Mouse (Mus musculus) hindbrain, postnatal 0 days (tissue): ENCODE measurements around the gene Cdc42. TPM values are rescaled to one million over a fixed set of nuclear protein-coding genes. Genes with fewer than 3 reads are reported as not detected.

Source experiments
- ATAC-seq: fragments of 200-750 bp; cut with Nextera tagmentation; 2 replicates; pipeline ENCODE4 v1.8.0; 2017; ENCODE audit warnings: mild to moderate bottlenecking, moderate TSS enrichment, moderate library complexity
- DNase-seq: peaks from one replicate; pipeline ENCODE4 v3.0.0-alpha.2; 2015; ENCODE audit warnings: low spot score
- H3K27ac ChIP-seq: fragments of 300-500 bp; sonication (generic); 2 replicates; pipeline ENCODE4 v1.5.1; 2014; ENCODE audit warnings: mild to moderate bottlenecking
- H3K27me3 ChIP-seq: fragments of 300-500 bp; sonication (generic); 2 replicates; pipeline ENCODE4 v1.6.1; 2014; ENCODE audit warnings: low read length, mixed read lengths; ENCODE audit not compliant: insufficient read depth
- H3K36me3 ChIP-seq: fragments of 300-500 bp; sonication (generic); 2 replicates; pipeline ENCODE4 v1.6.1; 2014; ENCODE audit warnings: low read length, mixed read lengths; ENCODE audit not compliant: insufficient read depth
- H3K4me1 ChIP-seq: fragments of 300-500 bp; sonication (generic); 2 replicates; pipeline ENCODE4 v1.6.1; 2014; ENCODE audit warnings: antibody characterized with exemption, low read length, mixed read lengths; ENCODE audit not compliant: insufficient read depth
- H3K4me2 ChIP-seq: fragments of 300-500 bp; sonication (generic); 2 replicates; pipeline ENCODE4 v1.6.1; 2014; ENCODE audit warnings: low read depth, mild to moderate bottlenecking, low read length, moderate library complexity, mixed read lengths
- H3K4me3 ChIP-seq: fragments of 300-500 bp; sonication (generic); 2 replicates; pipeline ENCODE4 v1.5.1; 2014; ENCODE audit warnings: low read length
- H3K9ac ChIP-seq: fragments of 300-500 bp; sonication (generic); replicated peaks from 2 replicates; pipeline ENCODE4 v1.6.1; 2014; ENCODE audit warnings: mild to moderate bottlenecking, low read length, moderate library complexity, mixed read lengths
- H3K9me3 ChIP-seq: fragments of 300-500 bp; sonication (generic); 2 replicates; pipeline ENCODE4 v1.6.1; 2016; ENCODE audit warnings: low read length, mixed read lengths
- CTCF ChIP-seq: IDR thresholded peaks from 2 replicates; pipeline ENCODE4 v1.5.1; 2016; ENCODE audit warnings: antibody characterized with exemption, control low read depth, low read depth
- WGBS: fragments of 180-500 bp; shearing (Covaris S2); extraction: QIAGEN DNeasy Blood & Tissue Kit; methylation state at CpG from one replicate; pipeline ENCODE4 v1.1.7; 2014; 5-methylcytosine and 5-hydroxymethylcytosine counted together
- polyA plus RNA-seq: library from polyadenylated mRNA; unstranded; fragments of >200 nt; fragmentation: Nextera tagmentation; extraction: Ambion mirVana; gene quantifications from 2 replicates; pipeline ENCODE4 v1.2.1, GENCODE M21; 2015
- total RNA-seq: library from RNA; depleted of rRNA; stranded (reverse); fragments of >200 nt; gene quantifications from 2 replicates; pipeline ENCODE4 v1.2.3, GENCODE M21; 2014

Gene Cdc42
- total and polyA plus RNA-seq, 2 experiments from 2014 or later, result 394 to 1,049 TPM

DNA sequence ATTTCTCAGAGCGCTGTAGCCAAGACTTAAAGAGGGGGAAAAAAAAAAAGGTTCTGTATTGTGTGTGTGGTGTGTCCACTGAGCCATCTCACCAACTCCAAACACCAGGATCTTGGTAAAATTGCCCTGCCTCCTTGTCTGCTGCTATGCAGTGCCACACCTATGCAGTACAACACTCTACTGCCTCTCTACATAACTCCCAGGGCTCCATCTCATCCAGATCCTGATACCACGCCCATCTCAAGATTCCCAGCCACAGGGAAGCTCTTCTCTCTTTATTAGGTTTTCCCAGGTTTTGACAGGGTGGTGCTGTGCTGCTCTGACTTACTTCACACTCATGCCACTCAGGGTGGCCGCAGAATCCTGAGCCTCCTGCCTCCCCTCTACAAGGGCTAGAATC lies 3.5 kb upstream of the Cdc42 start:
- Histone ChIP-seq H3K36me3 (no peaks in the 10 kb centered on the region), H3K4me2 (no peak overlapping the region), H3K27ac (no peak overlapping the region), H3K9ac (no peak overlapping the region), H3K4me1 (no peaks in the 10 kb centered on the region), H3K9me3 (no peaks in the 10 kb centered on the region), H3K27me3 (no peaks in the 10 kb centered on the region), H3K4me3 (no peak overlapping the region)
- DNase-seq (no peak), ATAC-seq (no peak)
- no peak for TF ChIP-seq CTCF
- 69% methylated on average over 3 of the region's 3 CpGs for WGBS

DNA sequence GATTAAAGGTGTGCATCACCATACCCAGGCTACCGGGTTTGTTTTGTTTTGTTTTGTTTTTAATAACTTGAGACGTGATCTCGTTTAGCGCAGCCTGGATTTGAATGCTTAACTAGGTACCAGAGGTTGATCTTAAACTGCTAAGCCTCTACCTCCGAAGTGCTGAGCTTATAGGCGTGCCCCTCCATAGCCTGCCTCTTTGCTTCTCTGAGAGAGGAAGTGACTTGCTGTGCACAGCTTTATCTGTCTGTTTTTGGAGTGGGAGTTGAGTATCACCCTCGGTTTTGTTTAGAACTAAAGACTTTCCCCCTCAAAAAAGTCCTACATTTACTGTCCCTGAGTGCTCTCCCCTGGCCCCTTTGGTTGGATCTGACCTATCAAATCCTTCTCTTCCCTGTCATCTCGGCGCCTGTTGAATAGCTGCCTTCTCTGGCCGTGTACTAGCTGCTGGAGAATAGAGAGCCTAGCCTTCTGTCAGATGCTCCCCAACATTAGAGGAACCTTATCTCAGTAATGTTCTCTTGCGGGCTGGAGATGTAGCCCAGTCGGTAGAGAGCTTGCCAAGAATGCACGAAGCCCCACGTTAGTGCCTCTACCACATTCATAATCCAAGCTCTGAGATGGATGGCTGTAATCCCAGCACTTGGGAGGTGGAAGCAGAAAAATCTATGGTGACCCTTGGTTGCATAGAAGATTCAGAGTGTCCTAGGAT lies 927 bp upstream of the Cdc42 start:
- peaks cover 11% of the 10 kb centered on the region; the same call in 1 of the 2 replicates for H3K4me1 ChIP-seq
- no peak for TF ChIP-seq CTCF
- H3K27ac ChIP-seq, result no peak overlapping the region
- H3K27me3 ChIP-seq, result no peaks in the 10 kb centered on the region
- ATAC-seq (no peak), DNase-seq (no peak)
- no peak overlapping the region for H3K4me2 ChIP-seq
- no peak overlapping the region for H3K9ac ChIP-seq
- H3K36me3 ChIP-seq, result no peaks in the 10 kb centered on the region
- no peaks in the 10 kb centered on the region for H3K9me3 ChIP-seq
- H3K4me3 ChIP-seq, result no peak overlapping the region
- 62% methylated on average over 14 of the region's 14 CpGs for WGBS

DNA sequence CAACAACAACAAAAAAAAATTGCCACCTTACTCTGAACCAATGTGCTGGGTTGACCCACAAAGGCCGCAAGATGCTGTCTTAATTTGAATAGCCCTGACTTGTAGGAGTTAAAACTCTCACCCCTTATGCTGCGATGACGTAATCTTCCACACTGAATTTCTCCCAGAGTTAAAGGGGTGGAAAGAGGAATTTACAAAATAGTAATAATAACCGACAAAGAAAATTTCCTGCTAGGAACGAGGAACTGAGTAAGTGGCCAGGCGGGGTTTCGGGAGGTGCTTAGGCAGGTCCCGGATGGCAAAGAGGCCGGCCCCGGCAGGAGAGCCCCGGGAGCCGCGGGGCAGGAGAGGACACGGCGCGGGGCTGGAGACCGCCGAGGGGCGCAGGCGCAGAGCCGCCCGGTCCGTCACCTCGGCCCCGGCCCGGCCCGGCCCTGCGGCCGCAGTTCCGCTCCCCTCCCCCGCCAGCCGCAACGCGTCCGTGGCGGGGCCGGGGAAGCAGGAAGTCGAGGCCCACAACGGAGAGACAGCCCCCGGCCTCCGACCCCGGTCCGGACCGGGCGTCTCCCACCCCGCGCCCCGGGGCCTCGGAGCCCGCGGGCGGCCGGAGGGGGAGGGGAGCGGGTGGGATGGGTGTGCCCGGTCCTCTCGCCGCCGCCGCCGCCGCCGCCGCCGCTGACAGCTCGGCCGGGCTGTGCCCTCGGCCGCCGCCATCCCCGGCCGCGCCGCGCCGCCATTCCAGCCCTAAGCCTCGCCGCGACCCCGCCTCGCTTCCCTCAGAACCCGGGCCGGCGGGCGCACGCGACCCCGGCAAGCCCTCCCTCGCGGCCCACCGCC lies 628 bp downstream of the Cdc42 start:
- no peaks in the 10 kb centered on the region for H3K27me3 ChIP-seq
- peak; percentile 71 for DNase-seq
- ATAC-seq, result peak; percentile 81
- no peaks in the 10 kb centered on the region for H3K9me3 ChIP-seq
- H3K36me3 ChIP-seq, result no peaks in the 10 kb centered on the region
- TF ChIP-seq CTCF, result no peak
- WGBS, result 2% methylated on average over 22 of the region's 90 CpGs
- peak overlapping the region; percentile 98 for H3K27ac ChIP-seq
- H3K4me2 ChIP-seq, result peak overlapping the region; percentile 76
- H3K4me3 ChIP-seq, result peak overlapping the region; percentile 99
- peak overlapping the region; percentile 100 for H3K9ac ChIP-seq
- H3K4me1 ChIP-seq, result peaks cover 16% of the 10 kb centered on the region; the same call in 1 of the 2 replicates

DNA sequence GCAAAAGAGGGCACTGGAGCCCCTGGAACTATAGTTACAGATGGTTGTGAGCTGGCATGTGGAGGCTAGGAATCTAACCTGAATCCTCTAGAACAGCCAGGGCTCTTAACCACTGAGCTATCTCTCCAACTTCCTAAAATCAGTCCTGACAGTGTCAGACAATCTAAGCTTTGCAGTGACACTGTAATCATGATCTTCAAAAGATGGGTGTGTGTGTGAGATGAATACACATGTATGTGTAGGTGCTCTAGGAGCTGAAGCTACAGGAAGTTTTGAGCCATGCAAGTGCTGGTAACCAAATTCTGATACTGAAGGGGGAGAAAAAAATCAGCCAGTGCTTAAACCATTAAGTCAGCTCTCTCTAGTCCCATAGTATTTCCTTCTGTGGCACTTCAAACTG lies 6.9 kb downstream of the Cdc42 start:
- DNase-seq (no peak), ATAC-seq (no peak)
- H3K4me1 ChIP-seq, result peaks cover 16% of the 10 kb centered on the region; the same call in 1 of the 2 replicates
- no peaks in the 10 kb centered on the region for H3K36me3 ChIP-seq
- H3K4me3 ChIP-seq, result no peak overlapping the region
- H3K27me3 ChIP-seq, result no peaks in the 10 kb centered on the region
- H3K9me3 ChIP-seq, result no peaks in the 10 kb centered on the region
- no peak overlapping the region for H3K9ac ChIP-seq
- no peak overlapping the region for H3K27ac ChIP-seq
- no peak for TF ChIP-seq CTCF
- no peak overlapping the region for H3K4me2 ChIP-seq

DNA sequence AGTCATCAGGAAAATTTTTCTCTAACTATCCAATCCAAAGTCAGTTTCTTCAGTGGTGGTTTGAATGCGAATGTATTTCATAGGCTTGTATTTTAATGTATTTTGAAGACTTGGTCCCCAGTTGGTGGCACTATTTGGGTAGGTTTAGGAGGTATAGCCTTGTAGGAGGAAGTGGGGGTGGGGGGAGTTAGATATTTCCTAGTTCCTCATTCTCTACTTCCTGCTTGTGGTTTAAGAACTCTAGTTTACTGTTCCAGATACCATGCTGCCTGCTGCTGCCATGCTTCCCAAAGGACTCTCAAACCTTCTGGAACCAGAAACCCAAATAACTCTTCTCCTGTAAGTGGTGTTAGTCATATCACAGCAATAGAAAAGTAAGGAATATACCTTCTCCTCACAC lies 11.7 kb downstream of the Cdc42 start:
- no peak overlapping the region for H3K9ac ChIP-seq
- no peak for TF ChIP-seq CTCF
- H3K27me3 ChIP-seq, result no peaks in the 10 kb centered on the region
- H3K4me1 ChIP-seq, result no peaks in the 10 kb centered on the region
- ATAC-seq, result no peak
- no peaks in the 10 kb centered on the region for H3K9me3 ChIP-seq
- no peak for DNase-seq
- no peak overlapping the region for H3K4me2 ChIP-seq
- no peak overlapping the region for H3K27ac ChIP-seq
- 94% methylated on average over 1 of the region's 1 CpGs for WGBS
- no peaks in the 10 kb centered on the region for H3K36me3 ChIP-seq
- no peak overlapping the region for H3K4me3 ChIP-seq

DNA sequence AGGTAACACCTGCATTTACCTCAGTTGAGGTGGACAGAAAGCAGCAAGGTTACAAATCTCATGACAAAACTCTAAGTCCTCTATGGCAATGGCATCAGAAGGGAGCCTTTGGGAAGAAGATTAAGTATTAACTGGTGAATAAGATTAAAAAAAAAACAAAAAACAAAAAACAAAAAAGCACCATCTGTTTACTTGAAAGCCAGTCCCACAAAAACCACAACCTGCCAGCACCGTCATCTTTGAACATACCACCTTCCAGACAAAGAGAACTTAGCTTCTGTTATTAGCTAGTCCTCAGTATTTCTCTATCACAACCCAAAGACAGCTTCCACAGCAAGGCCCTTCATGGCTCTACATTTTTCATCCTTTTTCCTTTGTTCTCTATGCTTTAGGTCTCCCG lies 12.4 kb downstream of the Cdc42 start:
- DNase-seq, result no peak
- H3K27ac ChIP-seq, result no peak overlapping the region
- no peaks in the 10 kb centered on the region for H3K4me1 ChIP-seq
- no peak overlapping the region for H3K4me3 ChIP-seq
- H3K27me3 ChIP-seq, result no peaks in the 10 kb centered on the region
- H3K4me2 ChIP-seq, result no peak overlapping the region
- no peak overlapping the region for H3K9ac ChIP-seq
- TF ChIP-seq CTCF, result no peak
- H3K9me3 ChIP-seq, result no peaks in the 10 kb centered on the region
- 78% methylated on average over 2 of the region's 2 CpGs for WGBS
- no peaks in the 10 kb centered on the region for H3K36me3 ChIP-seq
- no peak for ATAC-seq

DNA sequence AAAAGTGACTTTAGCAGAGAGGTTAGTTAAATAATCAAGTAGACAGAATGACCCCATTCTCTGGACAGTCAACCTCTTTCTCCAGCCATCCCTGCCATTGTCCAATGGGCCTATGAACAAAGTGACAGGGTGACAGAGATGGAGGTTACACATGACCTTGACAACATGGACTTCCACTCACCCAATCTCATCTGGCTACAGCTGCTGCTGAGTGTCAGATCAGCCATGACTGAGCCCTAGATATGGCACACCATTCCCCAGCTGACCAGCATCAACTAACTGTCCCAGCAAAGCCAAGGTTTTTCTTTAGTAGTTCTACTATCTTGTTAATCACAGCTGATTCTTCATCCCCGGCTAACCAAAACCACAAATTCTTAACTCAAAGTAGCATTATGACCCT lies 14.7 kb downstream of the Cdc42 start:
- Histone ChIP-seq H3K27ac (no peak overlapping the region), H3K9me3 (no peaks in the 10 kb centered on the region), H3K27me3 (no peaks in the 10 kb centered on the region), H3K4me3 (no peak overlapping the region), H3K4me1 (no peaks in the 10 kb centered on the region), H3K9ac (no peak overlapping the region), H3K4me2 (no peak overlapping the region), H3K36me3 (no peaks in the 10 kb centered on the region)
- TF ChIP-seq CTCF, result no peak
- no peak for ATAC-seq
- no peak for DNase-seq
- WGBS, result 81% methylated on average over 1 of the region's 1 CpGs
